Mouse (Mus musculus) olfactory bulb, adult 2 months (tissue): ENCODE results near the gene Pltp.

Experiments used
- CTCF ChIP-seq: fragments of 200-500 bp; IDR thresholded peaks from 2 replicates; pipeline ENCODE4 v1.5.1; 2012; ENCODE audit warnings: low read depth, mild to moderate bottlenecking, low read length, moderate library complexity; ENCODE audit not compliant: insufficient read depth
- POLR2A ChIP-seq: fragments of 200-500 bp; IDR thresholded peaks from 2 replicates; pipeline ENCODE4 v1.6.1; 2012; ENCODE audit warnings: mild to moderate bottlenecking, low read depth, low read length, moderate library complexity; ENCODE audit not compliant: insufficient read depth

GRCm38 (mm10) chr2:164879228-164879567 is 21.7 kb upstream of the Pltp start, which contains the start of gene Pcif1:
- TF ChIP-seq CTCF: no peak
- peak; percentile 76; the same call in 1 of the 2 replicates for TF ChIP-seq POLR2A
